Mouse (Mus musculus): ENCODE data around the gene Hnrnpf. TPM values are rescaled to one million over a fixed set of nuclear protein-coding genes. Genes with fewer than 3 reads are reported as not detected.

Hnrnpf gene
- polyA plus RNA-seq, 1 experiment, result 119 TPM

GRCm38 (mm10) chr6:117881229-117881628, 18.9 kb upstream of the Hnrnpf start:
- no peak for DNase-seq
- H3K4me1 ChIP-seq (ENCODE audit: control insufficient read depth, insufficient read depth, low read length), result no peaks in the 10 kb centered on the region; the same call in 1 of the 2 replicates
- no peak overlapping the region for H3K27ac ChIP-seq (ENCODE audit: insufficient read depth, low read length)
- WGBS, result 62% methylated on average over 7 of the region's 7 CpGs
- H3K27me3 ChIP-seq (ENCODE audit: control insufficient read depth, insufficient read depth, low read length), result no peaks in the 10 kb centered on the region
- no peak overlapping the region for H3K4me3 ChIP-seq (replicated peaks; ENCODE audit: insufficient read depth, low read depth, low read length)
- TF ChIP-seq POLR2A (IDR thresholded peaks at IDR 0.05; ENCODE audit: borderline replicate concordance, insufficient read depth, low read length), result no peak

- no peaks in the 10 kb centered on the region; the same call in 1 of the 2 replicates for H3K4me1 ChIP-seq (ENCODE audit: control insufficient read depth, insufficient read depth, low read length)
- 77% methylated on average over 7 of the region's 7 CpGs for WGBS
- H3K27ac ChIP-seq (ENCODE audit: insufficient read depth, low read length), result no peak overlapping the region
- no peak for DNase-seq
- no peaks in the 10 kb centered on the region for H3K27me3 ChIP-seq (ENCODE audit: control insufficient read depth, insufficient read depth, low read length)
- TF ChIP-seq CTCF (IDR thresholded peaks at IDR 0.05; ENCODE audit: borderline replicate concordance, insufficient read depth, low read depth, low read length), result no peak
- no peak for TF ChIP-seq POLR2A (IDR thresholded peaks at IDR 0.05; ENCODE audit: borderline replicate concordance, insufficient read depth, low read length)
- H3K4me3 ChIP-seq (replicated peaks; ENCODE audit: insufficient read depth, low read depth, low read length), result no peak overlapping the region
Measured at GRCm38 (mm10) chr6:117881997-117882396, 18.1 kb upstream of the Hnrnpf start.

GRCm38 (mm10) chr6:117885943-117886342, 14.2 kb upstream of the Hnrnpf start:
- H3K27ac ChIP-seq (ENCODE audit: insufficient read depth, low read length), result no peak overlapping the region
- no peak overlapping the region for H3K4me3 ChIP-seq (replicated peaks; ENCODE audit: insufficient read depth, low read depth, low read length)
- no peaks in the 10 kb centered on the region; the same call in 1 of the 2 replicates for H3K27me3 ChIP-seq (ENCODE audit: control insufficient read depth, insufficient read depth, low read length)
- DNase-seq, result no peak
- no peaks in the 10 kb centered on the region for H3K4me1 ChIP-seq (ENCODE audit: control insufficient read depth, insufficient read depth, low read length)
- WGBS, result 91% methylated on average over 2 of the region's 2 CpGs
- TF ChIP-seq CTCF (IDR thresholded peaks at IDR 0.05; ENCODE audit: borderline replicate concordance, insufficient read depth, low read depth, low read length), result no peak
- no peak for TF ChIP-seq POLR2A (IDR thresholded peaks at IDR 0.05; ENCODE audit: borderline replicate concordance, insufficient read depth, low read length)

- DNase-seq, result no peak
- TF ChIP-seq CTCF (IDR thresholded peaks at IDR 0.05; ENCODE audit: borderline replicate concordance, insufficient read depth, low read depth, low read length) (no peak), POLR2A (IDR thresholded peaks at IDR 0.05; ENCODE audit: borderline replicate concordance, insufficient read depth, low read length) (no peak)
- no peak overlapping the region for H3K27ac ChIP-seq (ENCODE audit: insufficient read depth, low read length)
- H3K4me3 ChIP-seq (replicated peaks; ENCODE audit: insufficient read depth, low read depth, low read length), result no peak overlapping the region
- H3K27me3 ChIP-seq (ENCODE audit: control insufficient read depth, insufficient read depth, low read length), result no peaks in the 10 kb centered on the region; the same call in 1 of the 2 replicates
- 50% methylated on average over 1 of the region's 1 CpGs for WGBS
- no peaks in the 10 kb centered on the region for H3K4me1 ChIP-seq (ENCODE audit: control insufficient read depth, insufficient read depth, low read length)
Measured at GRCm38 (mm10) chr6:117888032-117888431, 12.1 kb upstream of the Hnrnpf start.

- no peak for DNase-seq
- no peak overlapping the region for H3K27ac ChIP-seq (ENCODE audit: insufficient read depth, low read length)
- WGBS, result 64% methylated on average over 2 of the region's 2 CpGs
- no peak for TF ChIP-seq CTCF (IDR thresholded peaks at IDR 0.05; ENCODE audit: borderline replicate concordance, insufficient read depth, low read depth, low read length)
- TF ChIP-seq POLR2A (IDR thresholded peaks at IDR 0.05; ENCODE audit: borderline replicate concordance, insufficient read depth, low read length), result no peak
- no peaks in the 10 kb centered on the region; the same call in 1 of the 2 replicates for H3K27me3 ChIP-seq (ENCODE audit: control insufficient read depth, insufficient read depth, low read length)
- H3K4me3 ChIP-seq (replicated peaks; ENCODE audit: insufficient read depth, low read depth, low read length), result no peak overlapping the region
- no peaks in the 10 kb centered on the region for H3K4me1 ChIP-seq (ENCODE audit: control insufficient read depth, insufficient read depth, low read length)
Measured at GRCm38 (mm10) chr6:117888642-117889096, 11.5 kb upstream of the Hnrnpf start.

GRCm38 (mm10) chr6:117890257-117890656, 9.9 kb upstream of the Hnrnpf start:
- WGBS, result 85% methylated on average over 6 of the region's 6 CpGs
- H3K4me3 ChIP-seq (replicated peaks; ENCODE audit: insufficient read depth, low read depth, low read length), result no peak overlapping the region
- no peak overlapping the region for H3K27ac ChIP-seq (ENCODE audit: insufficient read depth, low read length)
- H3K4me1 ChIP-seq (ENCODE audit: control insufficient read depth, insufficient read depth, low read length), result no peaks in the 10 kb centered on the region
- no peaks in the 10 kb centered on the region; the same call in 1 of the 2 replicates for H3K27me3 ChIP-seq (ENCODE audit: control insufficient read depth, insufficient read depth, low read length)
- DNase-seq, result no peak
- no peak for TF ChIP-seq CTCF (IDR thresholded peaks at IDR 0.05; ENCODE audit: borderline replicate concordance, insufficient read depth, low read depth, low read length)
- TF ChIP-seq POLR2A (IDR thresholded peaks at IDR 0.05; ENCODE audit: borderline replicate concordance, insufficient read depth, low read length), result no peak

- H3K4me3 ChIP-seq (replicated peaks; ENCODE audit: insufficient read depth, low read depth, low read length), result no peak overlapping the region
- no peaks in the 10 kb centered on the region for H3K4me1 ChIP-seq (ENCODE audit: control insufficient read depth, insufficient read depth, low read length)
- 56% methylated on average over 14 of the region's 14 CpGs for WGBS
Measured at GRCm38 (mm10) chr6:117891369-117892160, 8.6 kb upstream of the Hnrnpf start.

GRCm38 (mm10) chr6:117892386-117892785, 7.7 kb upstream of the Hnrnpf start:
- WGBS, result 68% methylated on average over 3 of the region's 3 CpGs
- Histone ChIP-seq H3K27me3 (ENCODE audit: control insufficient read depth, insufficient read depth, low read length) (no peaks in the 10 kb centered on the region; the same call in 1 of the 2 replicates), H3K27ac (ENCODE audit: insufficient read depth, low read length) (no peak overlapping the region), H3K4me1 (ENCODE audit: control insufficient read depth, insufficient read depth, low read length) (no peaks in the 10 kb centered on the region), H3K4me3 (replicated peaks; ENCODE audit: insufficient read depth, low read depth, low read length) (no peak overlapping the region)
- DNase-seq, result no peak
- TF ChIP-seq POLR2A (IDR thresholded peaks at IDR 0.05; ENCODE audit: borderline replicate concordance, insufficient read depth, low read length), result no peak
- TF ChIP-seq CTCF (IDR thresholded peaks at IDR 0.05; ENCODE audit: borderline replicate concordance, insufficient read depth, low read depth, low read length), result no peak

More at GRCm38 (mm10) chr6:117891369-117892160, 8.6 kb upstream of the Hnrnpf start:
- TF ChIP-seq POLR2A (IDR thresholded peaks at IDR 0.05; ENCODE audit: borderline replicate concordance, insufficient read depth, low read length) (no peak), CTCF (IDR thresholded peaks at IDR 0.05; ENCODE audit: borderline replicate concordance, insufficient read depth, low read depth, low read length) (no peak)
- Histone ChIP-seq H3K27me3 (ENCODE audit: control insufficient read depth, insufficient read depth, low read length) (no peaks in the 10 kb centered on the region; the same call in 1 of the 2 replicates), H3K27ac (ENCODE audit: insufficient read depth, low read length) (no peak overlapping the region)
- DNase-seq, result no peak

Data from cerebellum, adult 2 months (tissue).